Mouse (Mus musculus): Measurements from ENCODE around the gene Cdpf1. TPM values are rescaled to one million over a fixed set of nuclear protein-coding genes. Genes with fewer than 3 reads are reported as not detected.

Gene Cdpf1
- polyA plus RNA-seq, 1 experiment from 2014 or later: 30.6 TPM

DNA sequence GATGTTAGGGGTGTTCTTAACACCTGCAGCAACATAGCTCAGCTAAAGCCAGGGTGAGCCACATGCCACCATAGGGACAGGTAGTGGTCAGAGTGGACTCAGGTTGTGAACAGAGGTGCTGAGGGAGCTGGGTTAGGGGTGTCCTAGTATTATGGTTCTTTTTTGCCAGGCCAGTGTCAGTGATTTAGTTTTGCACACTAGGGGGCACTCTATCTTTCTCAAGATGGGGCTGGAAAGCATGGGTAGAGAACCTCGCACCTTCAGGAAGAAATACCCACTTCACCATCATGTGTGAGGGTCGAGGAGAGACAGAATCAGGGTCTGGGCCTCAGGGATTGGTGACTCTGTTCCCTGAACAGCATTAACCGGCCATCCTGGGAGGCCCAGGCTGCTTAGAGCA, 23.8 kb upstream of the Cdpf1 start:
- DNase-seq (ENCODE audit: low spot score): no peak
- no peak overlapping the region for H3K4me3 ChIP-seq (ENCODE audit: low read depth, low read length)
- peaks cover 8% of the 10 kb centered on the region for H3K4me1 ChIP-seq (ENCODE audit: control insufficient read depth, insufficient read depth, low read length)
- H3K4me2 ChIP-seq (ENCODE audit: low read depth, low read length): no peak overlapping the region
- no peak for ATAC-seq (ENCODE audit: low read depth)
- no peak overlapping the region for H3K9ac ChIP-seq (ENCODE audit: low read depth, low read length)
- no peaks in the 10 kb centered on the region for H3K27me3 ChIP-seq (replicated peaks; ENCODE audit: control insufficient read depth, insufficient read depth, low read length)
- no peak overlapping the region for H3K27ac ChIP-seq (replicated peaks; ENCODE audit: low read depth, low read length)
- H3K36me3 ChIP-seq (ENCODE audit: control insufficient read depth, insufficient read depth, low read length): no peaks in the 10 kb centered on the region
- WGBS: 59% methylated on average over 3 of the region's 3 CpGs
- no peaks in the 10 kb centered on the region for H3K9me3 ChIP-seq (ENCODE audit: control insufficient read depth, low read length)

DNA sequence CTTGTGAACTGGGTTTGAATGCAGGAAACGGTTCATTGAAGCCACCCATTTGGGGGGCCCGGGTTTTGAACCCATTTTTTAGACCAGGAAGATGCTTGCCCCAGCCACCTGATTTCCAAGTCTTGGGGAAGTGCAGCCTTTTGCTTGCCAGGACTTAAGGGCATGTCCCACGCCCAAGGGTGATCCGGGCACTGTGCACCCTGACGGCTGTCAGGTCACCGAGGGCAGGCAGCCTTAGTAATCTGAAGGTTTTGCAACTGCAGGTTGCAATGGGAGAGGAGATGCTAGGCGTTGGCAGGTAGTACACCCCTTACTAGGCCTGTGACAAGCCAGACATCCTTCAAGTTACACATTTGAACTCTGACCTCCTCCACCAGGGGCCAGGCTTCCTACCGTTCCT, 21.1 kb upstream of the Cdpf1 start:
- H3K9me3 ChIP-seq (ENCODE audit: control insufficient read depth, low read length): no peaks in the 10 kb centered on the region
- H3K36me3 ChIP-seq (ENCODE audit: control insufficient read depth, insufficient read depth, low read length): no peaks in the 10 kb centered on the region
- H3K4me1 ChIP-seq (ENCODE audit: control insufficient read depth, insufficient read depth, low read length): peaks cover 8% of the 10 kb centered on the region
- ATAC-seq (ENCODE audit: low read depth): no peak
- no peaks in the 10 kb centered on the region for H3K27me3 ChIP-seq (replicated peaks; ENCODE audit: control insufficient read depth, insufficient read depth, low read length)
- no peak overlapping the region for H3K27ac ChIP-seq (replicated peaks; ENCODE audit: low read depth, low read length)
- H3K4me2 ChIP-seq (ENCODE audit: low read depth, low read length): peak overlapping the region; percentile 90
- WGBS: 49% methylated on average over 8 of the region's 8 CpGs
- peak overlapping the region; percentile 54 for H3K4me3 ChIP-seq (ENCODE audit: low read depth, low read length)
- H3K9ac ChIP-seq (ENCODE audit: low read depth, low read length): peak overlapping the region; percentile 64
- DNase-seq (ENCODE audit: low spot score): no peak

DNA sequence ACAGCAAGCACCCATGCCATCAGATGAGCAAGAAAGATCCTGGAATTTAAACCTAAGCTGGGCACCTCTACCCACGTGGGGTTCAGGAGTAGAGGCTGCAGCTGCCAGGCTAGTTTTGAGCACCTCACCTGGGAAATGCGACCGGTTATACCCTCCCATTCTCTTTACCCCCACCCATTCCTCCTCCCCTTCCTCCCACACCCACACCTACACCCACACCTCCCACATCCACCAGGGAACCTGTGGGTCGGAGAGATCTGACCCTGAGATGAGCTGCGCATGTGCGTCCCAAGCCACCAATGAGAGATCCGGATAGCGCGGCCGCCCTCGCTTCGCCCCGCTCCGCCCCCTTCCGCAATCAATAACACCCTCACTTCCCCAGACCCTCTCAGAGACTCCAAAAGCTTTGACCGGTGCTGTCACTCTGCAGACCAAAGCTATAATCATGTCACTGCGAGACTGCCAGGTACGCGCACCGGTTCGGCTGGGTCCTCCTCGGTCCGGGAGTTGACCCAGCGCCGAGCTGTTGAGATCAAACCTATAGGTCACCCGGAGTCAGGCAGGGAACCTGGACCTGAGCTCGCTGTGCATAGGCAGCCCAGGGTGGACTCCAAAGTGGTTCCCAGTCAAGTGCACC, 20.6 kb upstream of the Cdpf1 start, which contains the start of gene Ttc38:
Ttc38 (plus strand) TSS at position 353 of the 637 bp plus-strand sequence.
- H3K4me1 ChIP-seq (ENCODE audit: control insufficient read depth, insufficient read depth, low read length): peaks cover 8% of the 10 kb centered on the region
- H3K4me3 ChIP-seq (ENCODE audit: low read depth, low read length): peak within 1 kb of the TSS; percentile 54
- no peaks in the 10 kb centered on the region for H3K27me3 ChIP-seq (replicated peaks; ENCODE audit: control insufficient read depth, insufficient read depth, low read length)
- DNase-seq (ENCODE audit: low spot score): peak; percentile 83
- no peaks in the 10 kb centered on the region for H3K36me3 ChIP-seq (ENCODE audit: control insufficient read depth, insufficient read depth, low read length)
- WGBS: under 1% methylated on average over 24 of the region's 27 CpGs
- no peaks in the 10 kb centered on the region for H3K9me3 ChIP-seq (ENCODE audit: control insufficient read depth, low read length)
- H3K4me2 ChIP-seq (ENCODE audit: low read depth, low read length): peak within 1 kb of the TSS; percentile 90
- peak; percentile 93 for ATAC-seq (ENCODE audit: low read depth)
- peak within 1 kb of the TSS; percentile 64 for H3K9ac ChIP-seq (ENCODE audit: low read depth, low read length)
- no peak within 1 kb of the TSS for H3K27ac ChIP-seq (replicated peaks; ENCODE audit: low read depth, low read length)

DNA sequence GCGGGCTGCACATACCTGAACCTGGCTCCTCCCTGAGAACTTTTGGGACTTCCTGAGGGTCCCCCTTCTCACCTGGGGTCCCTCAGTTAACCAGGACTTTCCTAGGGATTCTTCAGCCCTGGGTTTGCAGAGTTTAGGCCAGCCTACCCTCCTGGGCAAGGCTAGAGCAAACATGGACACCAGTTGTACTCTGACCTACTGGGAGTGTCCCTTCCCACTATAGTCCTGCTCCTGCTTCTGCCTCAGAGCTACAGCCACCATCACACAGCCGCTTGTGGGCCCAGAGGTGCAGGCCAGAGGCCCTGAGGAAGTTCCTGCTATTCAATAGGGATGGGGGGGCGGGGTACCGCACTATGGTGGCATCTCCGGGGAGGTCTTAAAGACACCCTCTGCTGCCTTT, 18.0 kb upstream of the Cdpf1 start:
- Histone ChIP-seq H3K4me1 (ENCODE audit: control insufficient read depth, insufficient read depth, low read length) (peaks cover 8% of the 10 kb centered on the region), H3K4me3 (ENCODE audit: low read depth, low read length) (no peak overlapping the region), H3K4me2 (ENCODE audit: low read depth, low read length) (no peak overlapping the region), H3K27ac (replicated peaks; ENCODE audit: low read depth, low read length) (no peak overlapping the region), H3K9me3 (ENCODE audit: control insufficient read depth, low read length) (no peaks in the 10 kb centered on the region), H3K27me3 (replicated peaks; ENCODE audit: control insufficient read depth, insufficient read depth, low read length) (no peaks in the 10 kb centered on the region; the same call in 1 of the 2 replicates), H3K36me3 (ENCODE audit: control insufficient read depth, insufficient read depth, low read length) (no peaks in the 10 kb centered on the region), H3K9ac (ENCODE audit: low read depth, low read length) (no peak overlapping the region)
- 84% methylated on average over 4 of the region's 5 CpGs for WGBS
- DNase-seq (ENCODE audit: low spot score): no peak
- no peak for ATAC-seq (ENCODE audit: low read depth)

DNA sequence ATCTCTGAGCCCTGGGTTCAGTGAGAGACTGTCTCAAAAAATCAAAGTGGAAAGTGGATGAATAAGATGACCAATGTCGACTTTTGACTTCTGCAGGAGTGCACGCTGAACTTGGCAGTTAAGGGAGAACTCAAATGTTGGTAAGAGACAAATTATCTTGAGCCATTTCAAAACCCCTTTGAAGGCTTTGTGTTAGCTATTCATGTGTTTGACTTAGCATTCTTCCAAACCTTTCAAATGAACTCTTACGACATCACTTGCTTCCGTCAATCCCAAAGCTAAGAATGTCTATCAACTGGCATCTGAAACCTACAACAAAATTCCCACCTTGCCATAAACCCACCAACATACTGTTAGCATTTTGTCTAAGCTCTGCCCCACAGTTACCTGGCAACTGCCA, 16.6 kb upstream of the Cdpf1 start:
- H3K9me3 ChIP-seq (ENCODE audit: control insufficient read depth, low read length): no peaks in the 10 kb centered on the region

DNA sequence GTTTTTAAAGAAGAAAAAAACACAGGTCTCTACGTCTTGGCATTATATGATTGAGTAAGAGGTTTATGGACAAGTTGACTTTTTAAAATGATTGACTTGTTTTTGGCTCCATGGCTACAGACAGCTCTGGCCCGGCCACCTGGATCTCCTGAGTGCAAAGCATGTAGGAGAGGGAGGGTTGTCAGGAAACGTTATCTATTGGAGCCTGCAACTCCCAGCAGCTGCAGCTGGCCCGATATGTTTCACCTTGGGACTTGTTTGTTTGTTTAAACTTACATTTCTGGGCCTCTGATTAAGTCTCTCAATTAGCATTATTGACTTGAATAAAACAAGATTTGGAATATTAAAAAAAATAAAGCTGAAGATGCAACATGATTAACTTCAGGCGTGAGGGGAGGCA, 15.2 kb upstream of the Cdpf1 start:
- Histone ChIP-seq H3K4me2 (ENCODE audit: low read depth, low read length) (no peak overlapping the region), H3K4me1 (ENCODE audit: control insufficient read depth, insufficient read depth, low read length) (peaks cover 2% of the 10 kb centered on the region; the same call in 1 of the 2 replicates), H3K36me3 (ENCODE audit: control insufficient read depth, insufficient read depth, low read length) (no peaks in the 10 kb centered on the region), H3K27ac (replicated peaks; ENCODE audit: low read depth, low read length) (no peak overlapping the region), H3K9ac (ENCODE audit: low read depth, low read length) (no peak overlapping the region), H3K27me3 (replicated peaks; ENCODE audit: control insufficient read depth, insufficient read depth, low read length) (no peaks in the 10 kb centered on the region; the same call in none of the 2 replicates), H3K9me3 (ENCODE audit: control insufficient read depth, low read length) (no peaks in the 10 kb centered on the region), H3K4me3 (ENCODE audit: low read depth, low read length) (no peak overlapping the region)
- no peak for DNase-seq (ENCODE audit: low spot score)
- no peak for ATAC-seq (ENCODE audit: low read depth)
- WGBS: 56% methylated on average over 5 of the region's 5 CpGs

More for the DNA sequence above, 16.6 kb upstream of the Cdpf1 start:
- Histone ChIP-seq H3K27ac (replicated peaks; ENCODE audit: low read depth, low read length) (no peak overlapping the region), H3K9ac (ENCODE audit: low read depth, low read length) (no peak overlapping the region), H3K4me3 (ENCODE audit: low read depth, low read length) (no peak overlapping the region), H3K36me3 (ENCODE audit: control insufficient read depth, insufficient read depth, low read length) (no peaks in the 10 kb centered on the region), H3K4me1 (ENCODE audit: control insufficient read depth, insufficient read depth, low read length) (peaks cover 8% of the 10 kb centered on the region), H3K27me3 (replicated peaks; ENCODE audit: control insufficient read depth, insufficient read depth, low read length) (no peaks in the 10 kb centered on the region; the same call in 1 of the 2 replicates), H3K4me2 (ENCODE audit: low read depth, low read length) (no peak overlapping the region)
- DNase-seq (ENCODE audit: low spot score): no peak
- 77% methylated on average over 4 of the region's 4 CpGs for WGBS
- no peak for ATAC-seq (ENCODE audit: low read depth)

DNA sequence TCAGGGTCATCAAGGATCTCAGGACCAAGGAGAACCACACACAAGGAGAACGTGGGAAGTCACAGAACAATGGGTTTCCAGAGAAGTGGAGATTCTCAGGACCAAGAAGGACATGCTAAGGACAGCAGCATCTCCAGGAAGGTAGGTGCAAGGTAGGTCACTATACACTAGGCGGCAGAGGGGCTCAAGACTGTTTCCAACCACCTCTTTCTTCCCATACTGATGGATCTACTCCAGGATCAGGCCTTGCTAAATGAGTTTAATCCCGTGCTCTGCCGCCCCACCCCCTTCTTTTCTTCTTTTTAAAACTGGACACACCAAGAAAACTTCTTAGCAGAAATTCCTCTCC, 10.5 kb upstream of the Cdpf1 start:
- peak overlapping the region; percentile 53 for H3K4me3 ChIP-seq (ENCODE audit: low read depth, low read length)
- no peak overlapping the region for H3K27ac ChIP-seq (replicated peaks; ENCODE audit: low read depth, low read length)
- H3K9me3 ChIP-seq (ENCODE audit: control insufficient read depth, low read length): peaks cover 20% of the 10 kb centered on the region; the same call in 1 of the 2 replicates
- peak overlapping the region; percentile 93 for H3K4me2 ChIP-seq (ENCODE audit: low read depth, low read length)
- peaks cover 7% of the 10 kb centered on the region for H3K27me3 ChIP-seq (replicated peaks; ENCODE audit: control insufficient read depth, insufficient read depth, low read length)
- no peaks in the 10 kb centered on the region; the same call in 1 of the 2 replicates for H3K4me1 ChIP-seq (ENCODE audit: control insufficient read depth, insufficient read depth, low read length)
- H3K36me3 ChIP-seq (ENCODE audit: control insufficient read depth, insufficient read depth, low read length): no peaks in the 10 kb centered on the region
- ATAC-seq (ENCODE audit: low read depth) (peak; percentile 88), DNase-seq (ENCODE audit: low spot score) (peak; percentile 30)
- WGBS: 13% methylated on average over 4 of the region's 4 CpGs
- peak overlapping the region; percentile 79 for H3K9ac ChIP-seq (ENCODE audit: low read depth, low read length)

DNA sequence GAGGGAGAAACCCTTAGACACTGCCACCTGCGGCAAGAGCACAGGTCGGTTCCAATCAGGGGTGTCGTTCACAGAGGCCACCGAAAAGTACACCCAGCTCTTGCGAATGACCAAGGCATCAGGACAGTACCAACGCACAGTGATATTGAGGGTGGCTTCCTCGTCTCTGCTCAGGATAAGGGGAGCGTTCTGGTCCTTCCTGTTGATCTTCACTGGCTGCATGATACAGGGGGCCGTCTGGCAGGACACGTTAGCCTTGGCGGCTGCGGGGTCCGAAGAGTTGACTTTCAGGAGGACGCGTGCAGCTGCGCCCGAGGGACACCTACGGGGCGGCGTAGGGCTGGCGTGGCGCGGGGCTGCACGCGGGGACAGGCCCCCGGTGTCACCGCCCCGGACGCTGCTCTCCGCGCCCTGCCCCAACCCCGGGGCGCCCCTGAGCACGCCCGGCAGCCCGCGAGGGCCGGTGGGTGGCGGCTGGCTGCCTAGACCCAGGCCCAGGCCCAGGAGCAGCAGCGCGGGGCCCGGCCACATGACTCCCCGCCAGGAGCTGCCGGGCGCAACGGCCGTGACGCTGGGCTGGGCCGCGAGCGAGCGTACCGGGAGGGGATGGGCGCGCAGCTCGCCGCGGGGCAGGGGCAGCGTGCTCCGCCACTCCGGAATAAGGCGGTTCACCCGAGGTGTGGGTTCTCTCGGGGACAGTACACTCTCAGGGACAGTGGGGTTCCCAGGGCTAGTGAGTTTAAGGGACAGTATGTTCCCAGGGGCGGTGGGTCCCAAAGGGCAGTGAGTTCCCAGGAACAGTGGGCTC, 9.9 kb upstream of the Cdpf1 start, which contains the start of gene Pkdrej:
Pkdrej (minus strand) TSS at position 532 of the 808 bp plus-strand sequence.
- 1% methylated on average over 23 of the region's 65 CpGs for WGBS
- peaks cover 20% of the 10 kb centered on the region; the same call in 1 of the 2 replicates for H3K9me3 ChIP-seq (ENCODE audit: control insufficient read depth, low read length)
- no peaks in the 10 kb centered on the region for H3K36me3 ChIP-seq (ENCODE audit: control insufficient read depth, insufficient read depth, low read length)
- DNase-seq (ENCODE audit: low spot score): peak; percentile 34
- H3K27me3 ChIP-seq (replicated peaks; ENCODE audit: control insufficient read depth, insufficient read depth, low read length): peaks cover 7% of the 10 kb centered on the region
- no peak within 1 kb of the TSS for H3K27ac ChIP-seq (replicated peaks; ENCODE audit: low read depth, low read length)
- peak within 1 kb of the TSS; percentile 53 for H3K4me3 ChIP-seq (ENCODE audit: low read depth, low read length)
- H3K9ac ChIP-seq (ENCODE audit: low read depth, low read length): peak within 1 kb of the TSS; percentile 79
- peak within 1 kb of the TSS; percentile 93 for H3K4me2 ChIP-seq (ENCODE audit: low read depth, low read length)
- no peaks in the 10 kb centered on the region; the same call in 1 of the 2 replicates for H3K4me1 ChIP-seq (ENCODE audit: control insufficient read depth, insufficient read depth, low read length)
- peak; percentile 88 for ATAC-seq (ENCODE audit: low read depth)

All from embryonic facial prominence, embryonic 14.5 days (tissue).